Mouse (Mus musculus): ENCODE measurements at regions not wholly inside any gene's neighbourhood (a gene's known extent, or its start where the extent isn't known, plus 50 kb on each side); places are given as distances from the start of the nearest gene placed in this dataset.

DNA sequence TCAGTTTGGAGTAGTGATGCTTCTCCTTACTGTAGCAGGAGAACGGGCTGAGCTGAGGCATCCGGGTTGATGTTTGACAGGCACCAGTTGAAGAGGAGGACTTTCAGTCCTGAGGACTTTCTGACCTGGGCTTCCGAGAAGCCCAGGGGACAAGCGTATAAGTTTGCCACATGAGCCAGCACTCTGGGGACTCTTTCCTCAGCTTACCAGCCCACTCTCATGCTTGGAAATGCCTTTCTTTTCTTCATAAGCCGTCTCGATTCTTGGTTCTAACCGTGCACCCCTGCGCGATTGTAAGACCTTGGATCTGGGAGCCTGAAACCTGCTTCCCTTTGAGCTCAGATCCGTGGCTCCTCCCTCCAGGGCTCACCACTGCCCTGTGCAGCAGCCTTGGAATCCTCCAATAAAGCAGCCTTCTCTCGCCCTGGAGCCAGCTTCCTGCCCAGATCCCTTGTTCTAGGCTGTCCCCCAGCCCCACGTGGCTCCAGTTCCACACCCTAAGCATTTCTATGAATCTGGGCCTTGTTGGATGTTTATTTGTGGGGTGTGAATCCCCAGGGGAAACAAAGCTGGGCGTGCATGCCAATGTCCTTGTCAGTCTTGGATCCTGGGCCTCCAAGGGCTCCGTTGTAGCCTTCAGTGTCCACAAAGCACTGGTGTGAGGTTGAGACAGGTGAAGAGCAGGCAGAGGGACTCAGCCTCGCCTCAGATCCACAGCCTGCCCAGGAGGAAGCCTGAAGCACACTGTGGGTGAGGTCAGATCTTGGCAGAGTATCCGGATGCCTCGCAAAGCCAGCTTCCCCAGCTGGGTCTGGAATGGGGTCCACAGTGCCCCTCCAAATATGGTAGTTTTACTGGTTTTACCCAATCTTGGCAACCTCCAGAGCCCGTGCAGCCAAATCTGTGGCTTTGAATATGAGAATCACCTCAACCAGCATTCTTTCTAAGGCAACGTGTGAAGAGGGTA is 163.7 kb downstream of the Ly86 start:
- peak; percentile 81 for ATAC-seq (ENCODE audit: insufficient read depth, low FRiP score)
- Histone ChIP-seq H3K4me1 (ENCODE audit: control insufficient read depth, insufficient read depth, low read length) (peaks cover 43% of the 10 kb centered on the region), H3K4me2 (ENCODE audit: low read depth, low read length) (peak overlapping the region; percentile 38)

DNA sequence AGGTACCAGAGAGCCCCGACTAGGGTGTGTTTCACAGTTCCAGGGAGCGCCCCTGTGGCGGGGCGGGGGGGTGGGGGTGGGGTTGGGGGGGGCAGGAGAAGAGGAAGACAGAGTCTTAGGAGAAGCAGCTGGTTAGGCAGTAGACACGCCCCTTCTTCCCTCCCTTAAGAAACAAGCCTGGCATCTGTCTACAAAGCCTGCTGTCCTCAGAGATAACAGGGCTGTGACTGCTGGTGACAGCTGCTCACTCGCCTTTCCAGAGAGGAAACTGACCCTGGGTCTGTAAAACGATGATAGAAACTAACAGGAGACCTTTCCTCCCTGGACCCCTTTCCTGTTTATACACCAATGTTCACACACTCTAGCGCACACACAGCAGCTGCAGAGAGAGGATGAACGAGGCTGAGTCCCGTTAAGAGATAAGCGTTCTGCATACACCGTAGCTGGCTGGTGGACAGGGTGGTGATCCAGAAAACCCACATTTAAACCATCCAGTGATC is 164.4 kb downstream of the Ly86 start:
- 4% methylated on average over 11 of the region's 12 CpGs for WGBS

More for the DNA sequence above, 163.7 kb downstream of the Ly86 start:
- H3K4me3 ChIP-seq (replicated peaks; ENCODE audit: low read length), result no peak overlapping the region
- H3K27ac ChIP-seq (ENCODE audit: low read length), result peak overlapping the region; percentile 93
- no peaks in the 10 kb centered on the region for H3K9me3 ChIP-seq (replicated peaks; ENCODE audit: control insufficient read depth, low read length)
- H3K36me3 ChIP-seq (ENCODE audit: control insufficient read depth, insufficient read depth, low read length), result no peaks in the 10 kb centered on the region
- WGBS, result 26% methylated on average over 19 of the region's 19 CpGs
- H3K9ac ChIP-seq (ENCODE audit: low read length), result peak overlapping the region; percentile 19; the same call in 1 of the 2 replicates
- H3K27me3 ChIP-seq (ENCODE audit: control insufficient read depth, insufficient read depth, low read length), result no peaks in the 10 kb centered on the region

DNA sequence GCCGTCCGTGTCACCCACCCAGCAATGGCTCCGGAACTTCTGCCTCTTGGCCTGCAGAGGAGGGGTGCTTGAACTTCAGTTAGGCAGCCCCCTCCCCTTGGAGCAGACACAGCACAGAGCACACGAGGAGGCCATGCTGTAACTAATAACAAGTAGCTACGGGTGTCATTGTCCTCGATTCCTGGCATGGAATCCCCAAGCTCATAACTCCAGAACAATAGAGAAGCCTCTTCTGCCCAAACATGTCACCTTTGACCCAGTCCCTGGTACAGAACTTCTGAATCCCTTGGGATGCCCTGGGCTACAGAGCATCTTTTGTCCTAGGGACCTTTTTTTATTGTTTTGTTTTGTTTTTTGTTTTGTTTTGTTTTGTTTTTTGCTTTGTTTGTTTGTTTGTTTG is 165.5 kb downstream of the Ly86 start:
- WGBS, result 77% methylated on average over 6 of the region's 6 CpGs
- no peaks in the 10 kb centered on the region for H3K36me3 ChIP-seq (ENCODE audit: control insufficient read depth, insufficient read depth, low read length)
- H3K4me2 ChIP-seq (ENCODE audit: low read depth, low read length), result no peak overlapping the region
- H3K27ac ChIP-seq (ENCODE audit: low read length), result peak overlapping the region; percentile 58; the same call in 1 of the 2 replicates
- H3K9ac ChIP-seq (ENCODE audit: low read length), result no peak overlapping the region
- no peaks in the 10 kb centered on the region for H3K9me3 ChIP-seq (replicated peaks; ENCODE audit: control insufficient read depth, low read length)
- ATAC-seq (ENCODE audit: insufficient read depth, low FRiP score), result no peak
- no peaks in the 10 kb centered on the region for H3K27me3 ChIP-seq (ENCODE audit: control insufficient read depth, insufficient read depth, low read length)
- no peak overlapping the region for H3K4me3 ChIP-seq (replicated peaks; ENCODE audit: low read length)
- H3K4me1 ChIP-seq (ENCODE audit: control insufficient read depth, insufficient read depth, low read length), result peaks cover 50% of the 10 kb centered on the region

More for the DNA sequence above, 164.4 kb downstream of the Ly86 start:
- peak overlapping the region; percentile 93 for H3K27ac ChIP-seq (ENCODE audit: low read length)
- H3K4me1 ChIP-seq (ENCODE audit: control insufficient read depth, insufficient read depth, low read length), result peaks cover 46% of the 10 kb centered on the region
- H3K9me3 ChIP-seq (replicated peaks; ENCODE audit: control insufficient read depth, low read length), result no peaks in the 10 kb centered on the region
- ATAC-seq (ENCODE audit: insufficient read depth, low FRiP score), result peak; percentile 38
- no peak overlapping the region for H3K4me3 ChIP-seq (replicated peaks; ENCODE audit: low read length)
- H3K36me3 ChIP-seq (ENCODE audit: control insufficient read depth, insufficient read depth, low read length), result no peaks in the 10 kb centered on the region
- H3K9ac ChIP-seq (ENCODE audit: low read length), result peak overlapping the region; percentile 19; the same call in 1 of the 2 replicates
- H3K4me2 ChIP-seq (ENCODE audit: low read depth, low read length), result peak overlapping the region; percentile 38
- H3K27me3 ChIP-seq (ENCODE audit: control insufficient read depth, insufficient read depth, low read length), result no peaks in the 10 kb centered on the region

DNA sequence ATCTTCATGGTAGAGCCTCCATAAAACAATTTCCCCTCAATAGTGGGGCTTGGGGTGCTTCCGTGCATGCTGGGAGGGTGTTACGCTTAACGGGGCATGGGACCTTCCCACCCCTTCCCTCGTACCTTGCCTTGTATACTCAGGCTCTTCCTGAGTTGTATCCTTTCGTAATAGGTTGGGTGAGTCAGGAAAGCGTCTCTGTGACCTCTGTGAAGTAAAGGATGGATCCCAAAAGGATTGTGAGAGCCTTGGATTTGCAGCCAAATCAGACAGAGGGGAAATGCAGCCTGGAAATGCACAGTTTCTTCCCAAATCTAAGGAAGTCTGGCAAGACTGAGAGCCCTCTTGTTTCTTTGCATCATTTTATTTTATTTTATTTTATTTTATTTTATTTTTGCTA is 166.0 kb downstream of the Ly86 start:
- Histone ChIP-seq H3K27ac (ENCODE audit: low read length) (no peak overlapping the region), H3K36me3 (ENCODE audit: control insufficient read depth, insufficient read depth, low read length) (no peaks in the 10 kb centered on the region), H3K9me3 (replicated peaks; ENCODE audit: control insufficient read depth, low read length) (no peaks in the 10 kb centered on the region), H3K4me2 (ENCODE audit: low read depth, low read length) (no peak overlapping the region), H3K4me3 (replicated peaks; ENCODE audit: low read length) (no peak overlapping the region), H3K9ac (ENCODE audit: low read length) (no peak overlapping the region), H3K27me3 (ENCODE audit: control insufficient read depth, insufficient read depth, low read length) (no peaks in the 10 kb centered on the region), H3K4me1 (ENCODE audit: control insufficient read depth, insufficient read depth, low read length) (peaks cover 46% of the 10 kb centered on the region)
- no peak for ATAC-seq (ENCODE audit: insufficient read depth, low FRiP score)
- 82% methylated on average over 6 of the region's 6 CpGs for WGBS

DNA sequence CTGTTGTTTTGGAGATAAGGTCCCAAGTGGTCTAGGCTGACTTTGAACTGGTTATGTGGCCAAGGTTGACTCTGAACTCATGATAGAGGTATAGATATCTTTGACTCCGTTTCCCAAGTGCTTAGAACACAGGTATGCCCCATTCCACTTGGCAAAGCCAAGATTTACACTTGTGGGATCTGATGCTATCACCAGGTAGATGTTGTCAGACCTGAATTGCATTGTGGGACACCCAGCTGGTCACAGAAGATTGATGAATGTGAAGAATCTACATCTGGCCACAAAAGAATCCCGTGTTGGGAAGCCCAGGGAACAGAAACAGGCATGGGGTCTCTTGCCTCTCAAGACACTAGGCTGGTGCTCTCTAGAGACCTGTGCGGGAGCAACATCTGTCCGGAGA is 166.4 kb downstream of the Ly86 start:
- Histone ChIP-seq H3K9me3 (replicated peaks; ENCODE audit: control insufficient read depth, low read length) (no peaks in the 10 kb centered on the region), H3K27ac (ENCODE audit: low read length) (no peak overlapping the region), H3K9ac (ENCODE audit: low read length) (no peak overlapping the region), H3K4me3 (replicated peaks; ENCODE audit: low read length) (no peak overlapping the region), H3K36me3 (ENCODE audit: control insufficient read depth, insufficient read depth, low read length) (no peaks in the 10 kb centered on the region), H3K27me3 (ENCODE audit: control insufficient read depth, insufficient read depth, low read length) (no peaks in the 10 kb centered on the region), H3K4me2 (ENCODE audit: low read depth, low read length) (no peak overlapping the region), H3K4me1 (ENCODE audit: control insufficient read depth, insufficient read depth, low read length) (peaks cover 42% of the 10 kb centered on the region)
- 74% methylated on average over 4 of the region's 4 CpGs for WGBS
- ATAC-seq (ENCODE audit: insufficient read depth, low FRiP score), result no peak

DNA sequence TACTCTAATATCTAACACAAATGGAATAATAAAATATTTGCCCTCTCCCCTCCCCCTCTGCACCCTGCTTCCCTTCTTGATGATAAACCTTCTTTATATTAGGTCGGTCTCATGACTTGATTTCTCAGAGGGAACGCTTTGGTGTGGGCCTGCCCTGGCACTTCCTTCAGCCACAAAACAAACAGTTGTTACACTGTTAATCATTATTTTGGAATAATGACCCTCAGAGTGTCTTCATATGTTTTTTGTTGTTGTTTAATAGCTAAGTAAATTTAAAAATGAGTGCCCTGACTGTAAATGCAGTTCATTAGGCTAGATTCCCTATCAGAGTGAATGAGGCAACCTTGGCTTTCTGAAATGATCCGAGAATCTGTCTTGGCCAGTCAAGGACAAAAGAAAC is 167.8 kb downstream of the Ly86 start:
- Histone ChIP-seq H3K4me3 (replicated peaks; ENCODE audit: low read length) (no peak overlapping the region), H3K27ac (ENCODE audit: low read length) (peak overlapping the region; percentile 52), H3K27me3 (ENCODE audit: control insufficient read depth, insufficient read depth, low read length) (no peaks in the 10 kb centered on the region), H3K4me2 (ENCODE audit: low read depth, low read length) (no peak overlapping the region), H3K36me3 (ENCODE audit: control insufficient read depth, insufficient read depth, low read length) (no peaks in the 10 kb centered on the region), H3K4me1 (ENCODE audit: control insufficient read depth, insufficient read depth, low read length) (peaks cover 40% of the 10 kb centered on the region), H3K9ac (ENCODE audit: low read length) (no peak overlapping the region), H3K9me3 (replicated peaks; ENCODE audit: control insufficient read depth, low read length) (no peaks in the 10 kb centered on the region)
- 48% methylated on average over 3 of the region's 3 CpGs for WGBS
- no peak for ATAC-seq (ENCODE audit: insufficient read depth, low FRiP score)

DNA sequence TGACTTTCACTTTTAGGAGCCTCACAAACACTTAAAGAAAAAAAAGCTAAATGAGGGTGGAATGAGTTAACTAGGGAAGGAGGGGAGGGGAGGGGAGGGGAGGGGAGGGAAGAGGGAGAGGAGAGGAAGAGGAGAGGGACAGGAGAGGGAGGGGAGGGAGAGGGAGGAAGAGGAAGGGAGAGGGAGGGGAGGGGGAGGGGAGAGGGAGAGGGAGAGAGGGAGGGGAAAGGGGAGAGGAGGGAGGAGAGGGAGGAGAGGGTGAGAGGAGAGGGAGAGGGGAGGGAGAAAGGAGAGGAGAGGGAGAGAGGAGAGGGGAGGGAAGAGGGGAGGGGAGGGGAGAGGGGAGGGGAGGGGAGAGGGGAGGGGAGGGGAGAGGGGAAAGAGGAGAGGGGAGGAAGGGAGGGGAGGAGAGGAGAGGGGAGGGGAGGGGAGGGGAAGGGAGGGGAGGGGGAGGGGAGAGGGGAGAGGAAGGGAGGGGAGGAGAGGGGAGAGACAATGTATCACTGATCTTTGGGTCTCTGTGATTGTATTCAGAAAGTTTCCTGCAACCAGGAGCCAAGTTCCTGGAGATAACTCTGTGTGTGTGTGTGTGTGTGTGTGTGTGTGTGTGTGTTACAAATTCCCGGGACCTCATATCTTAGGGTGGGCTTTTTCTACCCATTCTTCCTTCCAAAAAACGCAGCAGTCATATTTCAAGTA is 168.3 kb downstream of the Ly86 start:
- 13% methylated on average over 2 of the region's 2 CpGs for WGBS

DNA sequence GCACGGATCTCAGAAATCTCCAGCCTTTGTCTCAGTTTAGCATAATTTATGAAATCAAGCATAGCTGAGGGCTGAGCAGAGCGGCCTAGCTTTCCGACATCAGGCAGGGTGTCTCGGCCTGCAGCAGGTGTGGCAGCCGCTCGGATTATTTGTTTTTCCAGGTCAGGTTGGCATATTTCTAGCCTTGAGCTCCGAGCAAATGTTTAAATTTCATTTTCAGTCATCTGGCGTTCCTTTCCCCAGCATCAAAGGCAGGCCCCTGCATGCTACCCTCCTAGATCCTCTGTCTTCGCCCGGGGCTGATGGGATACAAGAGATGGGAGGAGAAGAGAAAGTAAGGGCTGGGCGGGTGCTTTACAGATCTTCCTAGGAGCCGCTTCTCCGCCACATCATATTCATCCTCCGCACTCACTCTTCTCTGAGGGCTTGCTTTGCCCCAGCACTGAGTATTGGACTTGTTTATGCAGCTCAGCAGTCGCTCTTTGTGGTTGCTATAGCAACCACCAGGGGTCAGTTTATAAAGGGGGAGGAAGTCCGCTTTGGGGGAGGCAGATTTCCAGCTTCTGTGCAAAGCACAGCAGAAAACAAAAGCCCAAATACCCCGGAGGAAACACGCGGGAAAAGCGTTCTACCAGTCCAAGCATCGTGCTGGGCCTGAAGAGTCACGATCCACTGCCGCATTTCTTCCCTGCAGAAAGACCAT is 169.0 kb downstream of the Ly86 start:
- H3K4me3 ChIP-seq (replicated peaks; ENCODE audit: low read length), result peak overlapping the region; percentile 23

More for the DNA sequence above, 168.3 kb downstream of the Ly86 start:
- no peaks in the 10 kb centered on the region for H3K9me3 ChIP-seq (replicated peaks; ENCODE audit: control insufficient read depth, low read length)
- no peaks in the 10 kb centered on the region for H3K27me3 ChIP-seq (ENCODE audit: control insufficient read depth, insufficient read depth, low read length)
- peak overlapping the region; percentile 90 for H3K27ac ChIP-seq (ENCODE audit: low read length)
- peaks cover 35% of the 10 kb centered on the region for H3K4me1 ChIP-seq (ENCODE audit: control insufficient read depth, insufficient read depth, low read length)
- H3K36me3 ChIP-seq (ENCODE audit: control insufficient read depth, insufficient read depth, low read length), result no peaks in the 10 kb centered on the region
- peak; percentile 16; the same call in 1 of the 2 replicates for ATAC-seq (ENCODE audit: insufficient read depth, low FRiP score)
- peak overlapping the region; percentile 50; the same call in 1 of the 2 replicates for H3K9ac ChIP-seq (ENCODE audit: low read length)
- H3K4me3 ChIP-seq (replicated peaks; ENCODE audit: low read length), result no peak overlapping the region; the same call in 1 of the 2 replicates
- H3K4me2 ChIP-seq (ENCODE audit: low read depth, low read length), result peak overlapping the region; percentile 45

More for the DNA sequence above, 169.0 kb downstream of the Ly86 start:
- peaks cover 28% of the 10 kb centered on the region for H3K4me1 ChIP-seq (ENCODE audit: control insufficient read depth, insufficient read depth, low read length)
- no peaks in the 10 kb centered on the region for H3K36me3 ChIP-seq (ENCODE audit: control insufficient read depth, insufficient read depth, low read length)
- H3K4me2 ChIP-seq (ENCODE audit: low read depth, low read length), result peak overlapping the region; percentile 45
- H3K27me3 ChIP-seq (ENCODE audit: control insufficient read depth, insufficient read depth, low read length), result no peaks in the 10 kb centered on the region
- ATAC-seq (ENCODE audit: insufficient read depth, low FRiP score), result peak; percentile 74; the same call in 1 of the 2 replicates
- peak overlapping the region; percentile 90 for H3K27ac ChIP-seq (ENCODE audit: low read length)
- no peaks in the 10 kb centered on the region for H3K9me3 ChIP-seq (replicated peaks; ENCODE audit: control insufficient read depth, low read length)
- peak overlapping the region; percentile 50; the same call in 1 of the 2 replicates for H3K9ac ChIP-seq (ENCODE audit: low read length)
- WGBS, result 10% methylated on average over 23 of the region's 23 CpGs

Measured in stomach, embryonic 16.5 days (tissue).